Mouse (Mus musculus) embryonic facial prominence, embryonic 14.5 days (tissue): ENCODE results near the gene Xrn2. TPM values are rescaled to one million over a fixed set of nuclear protein-coding genes. Genes with fewer than 3 reads are reported as not detected.
"Not testable (repeated sequence)": the region's sequence is repeated elsewhere in the genome, so short reads cannot be mapped to it uniquely, and the experiment has no call there.

Experiments
- ATAC-seq: fragments of 200-750 bp; cut with Nextera tagmentation; 2 replicates; pipeline ENCODE4 v1.8.0; 2017; ENCODE audit warnings: low read depth, moderate number of reproducible peaks, moderate TSS enrichment
- DNase-seq: peaks from one replicate; pipeline ENCODE4 v3.0.0-alpha.2; 2015; ENCODE audit warnings: low spot score
- H3K27ac ChIP-seq: fragments of 300-500 bp; sonication (generic); replicated peaks from 2 replicates; pipeline ENCODE4 v1.5.1; 2014; ENCODE audit warnings: low read depth, mild to moderate bottlenecking, low read length, moderate library complexity
- H3K27me3 ChIP-seq: fragments of 300-500 bp; sonication (generic); replicated peaks from 2 replicates; pipeline ENCODE4 v1.6.1; 2014; ENCODE audit warnings: low read length; ENCODE audit not compliant: control insufficient read depth, insufficient read depth
- H3K36me3 ChIP-seq: fragments of 300-500 bp; sonication (generic); 2 replicates; pipeline ENCODE4 v1.6.1; 2014; ENCODE audit warnings: low read length, mixed read lengths; ENCODE audit not compliant: control insufficient read depth, insufficient read depth
- H3K4me1 ChIP-seq: fragments of 300-500 bp; sonication (generic); 2 replicates; pipeline ENCODE4 v1.6.1; 2014; ENCODE audit warnings: antibody characterized with exemption, low read length; ENCODE audit not compliant: control insufficient read depth, insufficient read depth
- H3K4me2 ChIP-seq: fragments of 300-500 bp; sonication (generic); 2 replicates; pipeline ENCODE4 v1.6.1; 2014; ENCODE audit warnings: low read depth, mild to moderate bottlenecking, low read length, moderate library complexity, mixed read lengths
- H3K4me3 ChIP-seq: fragments of 300-500 bp; sonication (generic); 2 replicates; pipeline ENCODE4 v1.5.1; 2014; ENCODE audit warnings: low read depth, mild to moderate bottlenecking, low read length
- H3K9ac ChIP-seq: fragments of 300-500 bp; sonication (generic); 2 replicates; pipeline ENCODE4 v1.6.1; 2014; ENCODE audit warnings: low read depth, mild to moderate bottlenecking, low read length, moderate library complexity, mixed read lengths
- H3K9me3 ChIP-seq: fragments of 300-500 bp; sonication (generic); 2 replicates; pipeline ENCODE4 v1.6.1; 2016; ENCODE audit warnings: low read length; ENCODE audit not compliant: control insufficient read depth
- WGBS: fragments of 180-500 bp; shearing (Covaris S2); extraction: QIAGEN DNeasy Blood & Tissue Kit; methylation state at CpG from one replicate; pipeline ENCODE4 v1.1.7; 2014; 5-methylcytosine and 5-hydroxymethylcytosine counted together
- polyA plus RNA-seq: library from polyadenylated mRNA; unstranded; fragments of >200 nt; fragmentation: Nextera tagmentation; extraction: Ambion mirVana; gene quantifications from 2 replicates; pipeline ENCODE4 v1.2.1, GENCODE M21; 2014

The Xrn2 gene
- polyA plus RNA-seq, 1 experiment from 2014 or later = 70.5 TPM

DNA sequence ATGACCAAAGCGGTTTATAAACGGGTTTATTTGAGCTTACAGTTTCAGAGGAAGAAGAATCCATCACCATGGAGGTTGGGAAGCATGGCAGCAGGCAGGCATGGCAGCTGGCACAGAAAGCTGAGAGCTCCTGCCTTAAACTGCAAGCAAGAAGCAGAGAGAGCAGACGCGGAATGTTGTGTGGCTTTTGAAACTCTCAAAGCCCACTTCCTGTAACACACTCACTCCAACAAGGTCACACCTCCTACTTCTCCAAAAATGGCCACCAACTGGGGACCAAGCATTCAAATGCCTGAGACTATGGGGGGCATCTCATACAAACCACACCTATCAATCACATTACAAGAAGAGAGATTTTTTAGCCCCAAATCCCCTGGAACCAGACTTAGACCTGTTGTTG is 2.7 kb upstream of the Xrn2 start:
- Histone ChIP-seq H3K4me1 (peaks cover 16% of the 10 kb centered on the region), H3K4me2 (no peak overlapping the region), H3K9me3 (no peaks in the 10 kb centered on the region), H3K36me3 (no peaks in the 10 kb centered on the region), H3K9ac (no peak overlapping the region), H3K27me3 (no peaks in the 10 kb centered on the region), H3K27ac (no peak overlapping the region), H3K4me3 (no peak overlapping the region)
- DNase-seq (no peak), ATAC-seq (no peak)
- WGBS = 84% methylated on average over 4 of the region's 4 CpGs

GRCm38 (mm10) chr2:147010952-147011351 is 1.8 kb upstream of the Xrn2 start:
- Histone ChIP-seq H3K27ac (no peak overlapping the region), H3K9ac (no peak overlapping the region), H3K4me1 (peaks cover 17% of the 10 kb centered on the region), H3K4me3 (no peak overlapping the region), H3K27me3 (no peaks in the 10 kb centered on the region), H3K4me2 (no peak overlapping the region), H3K36me3 (no peaks in the 10 kb centered on the region), H3K9me3 (no peaks in the 10 kb centered on the region)
- WGBS = 93% methylated on average over 9 of the region's 9 CpGs
- no peak for ATAC-seq
- no peak for DNase-seq

- WGBS = 59% methylated on average over 3 of the region's 3 CpGs
- Histone ChIP-seq H3K27me3 (no peaks in the 10 kb centered on the region), H3K9me3 (no peaks in the 10 kb centered on the region), H3K4me1 (peaks cover 17% of the 10 kb centered on the region), H3K4me2 (peak overlapping the region; percentile 84), H3K4me3 (peak overlapping the region; percentile 80), H3K9ac (peak overlapping the region; percentile 90), H3K36me3 (no peaks in the 10 kb centered on the region), H3K27ac (peak overlapping the region; percentile 99)
- no peak for ATAC-seq
- DNase-seq = peak; percentile 10
These were observed 1.2 kb upstream of the Xrn2 start for GRCm38 (mm10) chr2:147011474-147012140.

DNA sequence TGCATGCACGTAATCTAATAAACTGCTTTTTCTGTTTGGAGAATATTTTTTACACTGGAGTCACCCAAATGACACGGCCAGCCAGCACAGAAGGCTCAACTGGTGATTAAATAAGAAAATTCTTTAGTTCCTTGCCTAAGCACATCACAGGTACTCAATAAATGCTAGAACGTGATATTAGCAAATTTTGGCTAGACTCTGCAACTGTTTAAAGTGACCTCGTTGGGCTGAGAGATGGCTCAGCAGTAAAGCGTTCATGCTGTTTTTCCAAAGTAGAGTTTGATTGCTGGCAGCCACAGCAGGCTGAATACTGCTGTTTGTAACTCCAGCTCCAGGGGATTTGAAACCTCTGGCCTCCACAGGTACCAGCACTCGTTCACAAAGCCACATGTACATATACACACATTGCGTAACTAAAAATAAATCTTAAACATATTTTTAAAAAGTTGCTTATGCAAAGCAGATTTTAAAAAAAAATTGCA is 614 bp upstream of the Xrn2 start:
- Histone ChIP-seq H3K9ac (peak overlapping the region; percentile 90), H3K27me3 (no peaks in the 10 kb centered on the region), H3K4me2 (peak overlapping the region; percentile 84), H3K4me3 (peak overlapping the region; percentile 80), H3K9me3 (no peaks in the 10 kb centered on the region), H3K36me3 (no peaks in the 10 kb centered on the region), H3K27ac (peak overlapping the region; percentile 99), H3K4me1 (peaks cover 17% of the 10 kb centered on the region)
- DNase-seq (no peak), ATAC-seq (no peak)
- 32% methylated on average over 7 of the region's 7 CpGs for WGBS

- peaks cover 17% of the 10 kb centered on the region for H3K4me1 ChIP-seq
- under 1% methylated on average over 22 of the region's 59 CpGs for WGBS
These were observed 586 bp downstream of the Xrn2 start for GRCm38 (mm10) chr2:147013194-147013969.

DNA sequence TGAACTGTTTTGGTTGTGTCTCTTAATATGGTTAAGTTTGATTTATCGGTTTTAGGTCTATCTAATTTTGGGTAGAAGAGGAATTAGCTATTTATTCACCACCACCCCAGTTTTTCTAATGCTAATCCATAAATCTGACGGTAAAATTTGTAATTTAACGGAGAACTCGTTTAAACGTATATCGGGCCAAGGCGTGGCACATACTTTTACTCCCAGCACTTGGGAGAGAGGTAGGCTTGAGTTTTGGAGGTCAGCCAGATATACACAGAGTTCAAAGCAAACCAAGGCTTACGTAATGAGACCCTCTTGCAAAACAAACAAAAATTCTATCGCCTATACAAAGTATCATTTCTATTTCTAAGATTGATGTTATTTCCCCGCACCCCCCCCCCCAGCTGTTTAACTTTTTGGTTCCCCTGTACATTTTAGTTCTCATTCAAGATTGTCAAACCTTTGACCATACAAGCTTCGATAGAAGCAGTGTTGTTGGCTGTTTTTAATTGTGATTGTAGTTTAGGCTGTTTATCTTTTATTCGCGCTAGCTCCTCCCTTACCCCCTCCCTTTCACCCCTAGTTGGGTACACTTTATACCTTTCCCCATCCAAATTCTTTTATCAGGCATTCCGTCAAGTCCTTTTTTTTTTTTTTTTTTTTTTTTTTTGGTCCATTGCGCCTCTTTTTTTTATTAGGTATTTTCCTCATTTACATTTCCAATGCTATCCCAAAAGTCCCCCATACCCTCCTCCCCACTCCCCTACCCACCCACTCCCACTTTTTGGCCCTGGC is 1.5 kb downstream of the Xrn2 start:
- Histone ChIP-seq H3K9me3 (no peaks in the 10 kb centered on the region), H3K27me3 (no peaks in the 10 kb centered on the region), H3K4me3 (peak overlapping the region; percentile 80), H3K4me2 (peak overlapping the region; percentile 84), H3K27ac (peak overlapping the region; percentile 99), H3K36me3 (no peaks in the 10 kb centered on the region), H3K4me1 (peaks cover 17% of the 10 kb centered on the region), H3K9ac (peak overlapping the region; percentile 90)
- WGBS = 19% methylated on average over 15 of the region's 15 CpGs
- DNase-seq (peak; percentile 36), ATAC-seq (no peak)

More at GRCm38 (mm10) chr2:147013194-147013969, 586 bp downstream of the Xrn2 start:
- H3K4me3 ChIP-seq = peak overlapping the region; percentile 80
- DNase-seq (peak; percentile 93), ATAC-seq (peak; percentile 93)
- H3K9ac ChIP-seq = peak overlapping the region; percentile 90
- peak overlapping the region; percentile 84 for H3K4me2 ChIP-seq
- H3K27me3 ChIP-seq = no peaks in the 10 kb centered on the region
- H3K9me3 ChIP-seq = no peaks in the 10 kb centered on the region
- H3K27ac ChIP-seq = peak overlapping the region; percentile 99
- no peaks in the 10 kb centered on the region for H3K36me3 ChIP-seq

DNA sequence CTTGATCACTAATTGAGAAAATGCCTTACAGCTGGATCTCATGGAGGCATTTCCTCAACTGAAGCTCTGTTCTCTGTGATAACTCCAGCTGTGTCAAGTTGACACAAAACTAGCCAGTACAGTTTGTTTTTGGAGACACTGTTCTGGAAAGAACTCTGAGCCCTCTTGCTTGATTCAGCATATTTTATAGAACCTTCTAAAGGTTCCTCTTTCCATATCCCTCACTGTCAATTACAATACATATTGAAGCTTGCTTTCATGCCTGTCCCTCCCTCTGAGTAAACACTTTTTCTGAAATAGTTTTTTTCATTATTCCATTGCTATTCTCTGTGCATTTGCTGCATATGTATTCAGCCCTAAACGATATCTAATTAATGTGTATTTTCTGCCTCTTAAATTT is 9.2 kb downstream of the Xrn2 start:
- H3K9ac ChIP-seq, H3K4me1 ChIP-seq, DNase-seq, ATAC-seq, H3K9me3 ChIP-seq, H3K4me2 ChIP-seq, H3K27me3 ChIP-seq, H3K27ac ChIP-seq, H3K4me3 ChIP-seq: not testable (repeated sequence)
- WGBS = 82% methylated on average over 1 of the region's 1 CpGs
- H3K36me3 ChIP-seq = peaks cover 20% of the 10 kb centered on the region

GRCm38 (mm10) chr2:147023067-147023466 is 10.3 kb downstream of the Xrn2 start:
- no peaks in the 10 kb centered on the region for H3K9me3 ChIP-seq
- H3K4me2 ChIP-seq = no peak overlapping the region
- H3K4me1 ChIP-seq = no peaks in the 10 kb centered on the region
- H3K4me3 ChIP-seq = no peak overlapping the region
- peaks cover 30% of the 10 kb centered on the region for H3K36me3 ChIP-seq
- no peaks in the 10 kb centered on the region for H3K27me3 ChIP-seq
- no peak overlapping the region for H3K9ac ChIP-seq
- 94% methylated on average over 5 of the region's 5 CpGs for WGBS
- no peak for ATAC-seq
- no peak for DNase-seq
- H3K27ac ChIP-seq = no peak overlapping the region
